Mouse (Mus musculus) hindlimb bud, embryonic 11.5 days (tissue): ENCODE data around the gene Slamf9.

Experiments used
- DNase-seq: peaks from one replicate; pipeline ENCODE4 v3.0.0-alpha.2; 2012; ENCODE audit warnings: low read depth, low spot score; ENCODE audit errors: extremely low spot score

The Slamf9 gene

DNA sequence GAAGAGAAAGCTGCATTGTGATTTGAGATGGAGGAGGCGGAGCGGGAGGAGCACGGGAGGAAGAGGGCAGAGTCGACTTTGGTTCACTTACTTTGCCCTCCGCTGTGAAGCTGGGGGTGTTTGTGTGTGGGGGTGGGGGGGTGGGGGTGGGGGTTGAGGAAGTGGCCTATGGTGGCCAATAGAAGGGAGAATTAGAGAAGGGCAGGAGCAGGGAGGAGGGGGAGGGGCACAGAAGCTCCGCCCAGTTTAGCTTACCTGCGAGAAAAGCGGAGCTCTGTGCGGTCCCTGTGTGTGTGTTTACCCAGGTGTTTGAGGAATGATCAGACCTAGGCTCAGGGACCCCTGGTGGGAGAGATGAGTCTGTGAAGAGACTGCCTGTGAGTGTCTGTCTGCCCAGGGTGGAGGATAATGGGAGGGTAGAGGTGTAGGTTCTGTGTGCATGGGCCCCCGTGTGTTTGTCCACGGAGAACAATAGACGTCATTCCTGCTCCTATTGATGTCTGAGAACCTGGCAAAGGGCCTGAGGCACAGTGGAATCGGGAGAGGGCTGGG, 35.3 kb downstream of the Slamf9 start:
- DNase-seq = no peak

DNA sequence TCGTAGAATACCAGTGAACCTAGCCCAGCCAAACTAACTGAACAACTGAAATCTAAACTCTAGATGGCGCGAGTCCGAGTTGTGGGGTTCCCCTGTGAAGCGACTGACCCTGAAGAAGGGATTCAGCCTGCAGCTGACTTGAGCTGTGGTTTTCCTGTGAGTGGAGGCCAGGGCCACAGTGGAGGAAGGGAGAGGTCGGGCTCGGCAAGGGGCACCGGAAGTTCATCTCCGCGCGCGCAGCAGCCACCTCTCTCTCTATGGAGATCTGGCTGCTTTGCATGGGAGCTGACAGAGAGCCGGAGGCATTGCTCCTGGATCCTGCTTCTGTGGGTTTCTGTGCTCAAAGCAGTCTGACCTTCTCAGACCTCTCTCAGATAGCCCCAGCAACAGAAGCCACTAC, 37.8 kb downstream of the Slamf9 start:
- no peak for DNase-seq

DNA sequence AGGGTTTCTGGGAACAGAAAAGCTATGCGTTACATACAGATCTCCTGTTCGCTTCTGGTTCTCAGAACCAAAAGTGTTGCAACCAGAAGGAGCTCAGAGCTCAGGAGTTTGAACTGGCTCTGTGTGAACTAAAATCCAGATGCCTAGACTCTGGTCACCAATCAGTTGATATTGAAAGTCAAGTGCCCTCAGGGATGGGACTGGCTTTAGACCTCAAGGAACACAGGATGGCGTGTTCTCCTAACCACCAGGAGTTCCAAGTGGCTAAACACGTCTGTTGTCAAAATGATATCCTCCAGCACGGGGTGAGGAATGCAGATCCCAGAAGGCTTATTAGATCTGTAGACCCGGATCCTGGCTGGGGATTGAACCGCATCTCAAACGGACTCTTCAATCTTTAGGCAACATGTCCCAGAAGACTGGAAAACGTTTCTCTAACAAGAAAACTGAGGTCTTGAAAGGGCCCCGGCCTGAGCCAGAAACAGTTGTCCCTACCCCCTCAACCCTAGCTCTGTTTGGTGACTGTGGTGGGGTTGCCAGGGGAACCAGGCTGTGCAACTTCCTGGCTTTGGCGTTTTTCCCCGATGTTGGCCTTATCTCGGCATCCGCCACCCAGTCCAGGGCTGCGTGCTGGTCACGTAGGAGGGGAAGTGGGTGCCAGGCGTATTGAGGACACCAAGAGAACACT, 38.5 kb downstream of the Slamf9 start:
- no peak for DNase-seq

DNA sequence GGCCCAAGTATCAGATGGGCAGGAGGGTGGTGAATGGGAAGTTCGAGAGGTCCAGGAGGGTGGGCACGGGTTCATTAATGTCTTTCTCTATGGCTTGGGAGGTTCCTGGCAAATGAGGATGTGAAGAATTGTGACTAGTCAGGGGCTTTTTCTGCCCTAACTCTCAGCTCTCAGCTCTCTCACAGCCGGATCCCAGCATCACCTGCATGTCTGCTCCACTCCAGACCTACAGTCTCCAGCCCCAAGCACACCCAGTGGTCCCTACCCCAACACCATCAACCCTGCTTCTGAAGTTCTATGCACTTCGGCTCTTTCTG, 39.0 kb downstream of the Slamf9 start:
- DNase-seq = no peak

DNA sequence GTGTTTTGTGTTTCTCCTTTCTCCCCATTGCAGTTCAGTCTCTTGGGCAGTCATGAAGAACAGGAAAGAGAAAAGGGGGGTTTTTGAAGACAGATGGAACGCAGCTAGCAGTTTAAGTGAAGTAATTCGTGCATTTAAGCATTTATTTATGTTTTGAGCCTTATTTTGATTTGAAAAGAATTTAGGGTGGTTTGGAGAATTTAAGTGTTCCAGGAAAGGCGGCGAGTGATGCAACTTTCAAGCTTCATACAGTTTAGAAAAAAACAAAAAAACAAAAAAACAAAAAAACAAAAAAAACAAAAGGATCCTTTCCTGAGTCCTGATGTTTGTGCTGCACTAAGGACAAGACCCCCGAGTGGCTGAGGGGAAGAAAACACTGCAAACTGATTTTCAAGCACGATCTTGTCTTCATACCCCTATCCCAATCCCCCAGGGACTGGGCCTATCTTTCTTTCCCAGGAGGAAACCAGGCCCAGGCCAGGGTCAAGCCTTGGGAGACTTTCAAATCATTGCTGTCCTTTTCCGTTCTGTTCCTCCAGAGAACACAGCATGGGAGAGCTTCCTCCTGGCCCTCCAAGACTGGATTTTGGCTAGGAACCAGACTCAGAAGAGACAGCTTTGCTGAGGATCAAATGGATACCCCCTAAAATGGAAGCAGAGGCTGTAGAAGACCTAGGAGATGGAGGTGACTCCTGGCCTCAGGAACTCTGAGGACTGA, 39.6 kb downstream of the Slamf9 start:
- no peak for DNase-seq

DNA sequence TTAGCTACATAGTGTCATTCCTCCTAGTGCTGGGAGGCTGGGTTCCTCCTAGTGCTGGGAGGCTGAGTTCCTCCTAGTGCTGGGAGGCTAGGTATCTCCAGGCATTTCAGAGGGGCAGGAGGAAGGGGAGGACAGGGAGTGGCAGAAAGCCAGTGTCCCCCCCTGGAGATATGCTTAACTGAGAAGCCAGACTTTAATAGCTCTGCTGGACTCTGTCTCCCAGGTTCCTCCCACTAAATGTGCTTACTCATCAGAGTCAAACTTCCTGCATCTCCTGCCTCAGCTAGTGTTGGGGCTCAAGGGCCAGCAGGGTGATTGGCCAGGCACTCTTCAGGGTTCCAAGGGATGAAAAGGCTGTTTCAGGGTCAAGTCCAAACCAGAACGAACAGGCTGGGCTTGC, 40.2 kb downstream of the Slamf9 start:
- no peak for DNase-seq

DNA sequence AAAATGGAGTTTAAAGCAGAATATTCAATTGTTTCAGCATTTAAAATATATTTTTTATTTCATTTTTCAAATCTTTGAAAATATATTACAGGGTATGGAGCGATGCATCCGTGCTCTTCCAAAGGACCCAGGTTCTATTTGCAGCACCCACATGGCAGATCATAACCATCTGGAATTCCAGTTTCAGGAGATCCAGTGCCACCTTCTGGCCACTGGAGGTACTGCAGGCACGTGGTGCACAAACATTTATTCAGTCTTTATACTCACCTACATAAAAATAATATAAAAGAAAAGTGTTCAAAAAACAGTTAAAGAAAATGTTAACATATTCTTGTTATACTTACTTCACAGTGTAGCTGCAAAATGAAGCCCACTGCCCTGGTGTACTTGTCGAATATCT, 42.9 kb downstream of the Slamf9 start:
- DNase-seq = no peak

DNA sequence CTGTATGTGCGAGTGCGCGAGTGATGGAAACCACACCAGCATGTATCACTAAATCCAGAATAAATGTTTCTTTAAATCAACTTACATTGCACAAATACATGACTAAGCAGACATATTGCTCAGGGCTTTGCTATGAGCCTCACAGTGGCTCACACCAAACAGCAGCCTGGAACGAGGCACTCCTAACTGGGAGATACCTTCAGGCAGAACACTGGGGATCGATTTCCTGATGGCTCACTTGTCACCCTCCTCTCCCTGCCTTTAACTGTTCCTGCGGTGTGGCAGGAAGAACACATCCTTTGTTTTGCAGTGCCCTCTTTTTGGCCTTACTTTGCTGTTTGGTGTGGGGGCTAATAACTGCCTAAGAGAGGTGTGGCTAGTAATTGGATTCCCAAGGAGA, 44.5 kb downstream of the Slamf9 start:
- no peak for DNase-seq

DNA sequence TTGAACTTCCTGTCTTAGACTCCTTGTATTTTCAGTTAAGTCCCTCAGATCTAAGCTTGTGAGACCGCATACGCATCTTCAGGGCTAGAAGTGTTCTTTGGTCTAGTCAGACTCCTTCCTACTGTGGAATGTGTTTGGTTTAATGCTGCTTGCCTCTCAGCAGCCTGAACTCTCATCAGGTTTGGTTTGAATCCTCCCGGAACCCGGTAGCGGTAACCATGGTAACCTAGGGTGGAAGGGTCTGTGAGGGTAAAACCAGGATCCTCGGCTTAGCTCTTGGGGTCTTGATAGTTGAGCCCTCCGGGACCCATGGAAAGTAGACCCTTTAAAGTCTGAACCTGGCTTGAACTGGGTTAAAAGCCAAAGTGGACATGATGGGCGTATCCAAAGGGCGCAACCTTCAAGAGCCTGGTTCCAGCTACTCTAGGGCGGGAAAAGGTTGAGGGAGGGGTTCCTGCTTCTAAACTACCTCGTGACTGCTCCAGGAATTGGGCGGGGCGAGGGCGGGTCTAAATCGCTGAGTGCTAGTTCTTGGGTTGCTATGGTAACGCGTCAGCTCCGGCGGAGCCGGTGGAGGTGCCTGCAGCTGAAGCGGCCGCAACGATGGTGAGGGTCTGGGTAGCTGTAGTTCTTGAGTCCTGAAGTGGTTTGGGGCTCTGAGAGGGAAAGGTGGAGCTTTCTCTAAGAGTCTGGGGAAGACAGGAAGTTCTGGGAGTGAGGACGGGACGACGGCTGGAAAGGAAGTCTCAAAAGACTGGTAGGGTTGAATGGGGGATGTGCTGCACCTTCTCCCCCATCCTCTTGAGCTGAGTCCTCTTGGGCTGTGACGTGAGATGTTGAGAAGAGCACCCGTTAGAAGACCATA, 45.6 kb downstream of the Slamf9 start, which contains the start of gene Cfap45:
TSS of gene Cfap45 (plus strand) at position 226 of the 865 bp plus-strand sequence.
- DNase-seq = peak; percentile 94

DNA sequence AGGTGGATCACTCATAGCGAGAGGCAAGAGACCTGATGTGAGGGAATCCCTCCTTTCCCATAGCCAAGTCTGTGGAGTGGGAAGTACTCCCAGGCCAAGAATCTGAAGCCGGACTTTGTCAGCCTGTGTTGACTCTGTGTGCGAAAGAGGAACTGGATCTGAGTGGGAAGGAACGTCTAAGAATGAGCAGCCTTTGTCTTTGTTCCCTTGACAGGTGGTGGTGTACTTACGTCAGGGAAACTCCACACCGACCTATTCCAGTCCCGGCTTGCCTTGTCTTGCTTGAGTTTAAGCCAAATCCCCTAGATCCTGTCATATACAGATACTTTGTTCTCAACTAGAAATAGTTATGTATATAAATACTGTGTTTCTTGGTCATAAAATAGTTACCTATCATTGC, 47.4 kb downstream of the Slamf9 start:
- DNase-seq = no peak

DNA sequence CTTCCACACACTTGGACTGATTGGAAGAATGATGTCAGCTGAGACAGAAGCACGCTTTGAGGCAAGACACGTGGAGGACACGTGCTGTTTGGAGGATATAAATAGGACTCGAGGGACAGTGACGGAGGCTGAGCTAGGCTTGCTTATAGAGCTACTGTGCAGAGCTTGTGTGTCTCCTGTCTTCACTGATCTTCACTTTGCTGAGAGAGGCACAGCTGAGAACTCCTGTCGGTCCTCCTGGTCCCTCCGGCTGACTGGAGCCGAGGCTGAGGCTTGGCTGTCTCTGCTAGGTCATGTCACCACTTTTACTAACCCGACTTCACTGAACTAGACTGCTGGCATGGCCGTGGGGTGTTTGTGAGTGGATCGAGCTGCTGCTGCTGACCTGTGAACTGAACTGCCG, 48.5 kb downstream of the Slamf9 start:
- no peak for DNase-seq

DNA sequence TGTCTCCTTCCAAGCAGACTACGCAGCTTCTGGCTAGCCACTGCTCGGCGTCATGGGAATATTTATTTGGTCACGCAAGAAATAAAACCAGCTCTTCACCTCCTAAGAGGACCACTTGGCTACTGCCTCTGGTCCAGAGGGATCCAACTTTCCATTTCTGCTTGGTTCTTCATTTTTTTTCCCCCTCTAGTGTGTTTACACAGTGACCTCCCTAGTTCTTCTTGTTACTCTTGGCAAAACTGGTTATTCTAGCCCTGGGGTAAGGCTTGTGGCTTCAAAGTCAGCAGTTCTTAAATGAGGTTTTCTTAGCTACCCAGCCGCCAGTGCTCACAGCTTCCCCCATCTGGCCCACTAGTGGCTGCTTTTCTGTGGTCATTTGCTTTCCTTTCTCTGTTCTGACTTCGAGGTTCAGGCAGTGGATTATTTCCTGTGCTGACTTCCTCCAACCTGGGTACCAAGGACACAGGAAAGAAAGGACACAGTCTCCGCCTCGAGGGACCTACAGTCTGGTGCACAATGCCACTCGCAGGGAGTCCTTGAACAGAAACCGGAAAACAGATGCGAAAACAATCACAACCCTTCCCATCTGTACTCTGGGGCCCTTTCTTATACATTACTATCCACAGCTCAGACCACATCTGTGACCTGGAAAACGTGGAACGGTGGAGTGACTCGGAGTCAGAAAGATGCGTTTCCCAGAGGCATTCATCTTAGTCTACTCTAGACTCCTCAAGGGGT, 50.0 kb downstream of the Slamf9 start:
- no peak for DNase-seq

DNA sequence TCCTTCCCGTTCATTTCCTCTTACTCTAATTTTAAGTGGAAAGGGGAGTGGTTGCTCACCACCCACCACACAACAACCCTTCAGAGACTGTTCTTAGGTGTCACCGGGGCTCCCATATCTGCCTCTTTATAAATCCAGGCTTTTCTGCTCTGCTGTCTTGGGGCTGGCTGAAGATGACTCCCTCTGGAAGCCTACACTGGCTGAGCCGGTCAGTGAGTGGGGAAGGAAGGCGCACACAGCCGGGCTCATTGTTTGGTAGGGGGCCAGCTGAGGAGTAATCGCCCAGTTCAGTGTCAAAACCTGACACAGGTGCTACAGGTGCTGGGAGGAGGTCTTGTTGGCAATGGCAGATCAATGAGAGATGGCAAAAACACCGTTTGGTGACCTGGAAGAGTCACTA, 50.8 kb downstream of the Slamf9 start:
- DNase-seq = no peak

DNA sequence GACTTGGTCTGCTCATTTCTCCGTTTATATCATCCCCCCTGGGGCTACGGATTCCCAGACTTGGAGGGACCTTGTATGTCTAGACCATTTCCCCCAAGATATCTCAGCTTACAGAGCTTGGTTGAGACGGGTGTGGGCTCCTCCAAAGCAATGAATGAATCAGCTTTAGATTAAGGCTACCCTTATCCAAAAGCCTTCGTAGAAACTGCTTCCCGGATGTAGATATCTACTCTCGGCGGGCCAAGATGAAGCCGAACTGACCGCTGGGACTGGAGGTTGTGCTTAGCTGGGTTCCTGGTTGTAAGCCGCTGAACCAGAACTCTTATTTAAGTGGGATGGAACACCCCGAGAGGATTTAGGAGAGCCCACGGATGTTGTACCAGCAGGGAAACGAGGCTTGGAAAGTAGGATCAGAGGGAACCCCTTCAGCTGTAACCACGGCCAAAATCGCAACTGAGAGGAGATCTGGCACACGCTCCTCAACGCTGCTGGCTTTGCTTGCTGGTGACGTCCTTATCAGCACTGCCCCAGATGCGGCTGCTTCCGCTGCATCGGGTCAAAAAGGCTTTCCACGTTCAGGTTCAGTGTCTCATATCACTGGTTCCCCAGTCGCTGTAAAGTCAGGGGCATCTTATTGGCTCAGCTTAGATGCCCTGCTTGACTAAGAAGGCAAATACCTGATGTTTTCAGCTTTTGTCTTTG, 51.4 kb downstream of the Slamf9 start:
- no peak for DNase-seq

DNA sequence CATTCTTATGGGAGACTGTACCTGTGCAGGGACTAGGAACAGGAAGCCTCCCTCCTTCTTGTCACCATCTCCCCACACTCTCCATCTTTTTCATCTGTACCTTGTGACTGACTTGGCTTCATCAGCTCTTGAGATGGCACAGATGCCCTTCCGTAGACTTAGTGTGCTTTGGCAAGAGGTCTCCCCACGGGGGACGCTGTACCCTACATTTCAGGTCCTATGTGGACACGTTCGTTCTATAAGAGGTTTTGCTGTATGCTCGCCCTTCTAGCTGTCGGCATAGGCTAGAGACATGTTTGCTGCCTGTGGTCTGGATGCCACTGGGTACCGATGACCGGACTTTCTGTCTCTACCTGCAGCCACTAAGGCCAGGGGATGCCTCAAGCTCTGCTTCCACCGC, 52.3 kb downstream of the Slamf9 start:
- no peak for DNase-seq
